Mouse (Mus musculus): ENCODE measurements at regions not wholly inside any gene's neighbourhood (a gene's known extent, or its start where the extent isn't known, plus 50 kb on each side); places are given as distances from the start of the nearest gene placed in this dataset.

- TF ChIP-seq CTCF (IDR thresholded peaks at IDR 0.05) = no peak
- no peak for TF ChIP-seq EP300 (IDR thresholded peaks at IDR 0.05)
Observed at GRCm38 (mm10) chr5:91746077-91746476, 216.8 kb downstream of the Rchy1 start.

All from lung, postnatal 0 days (tissue).